Comparison of ENCODE assay signal across 15 mouse cellular contexts in genomic region chr10:19460164-19460563, GRCm38 (mm10).
A peak's percentile ranks its signal among the peaks of the same experiment; 100 is the strongest.
DNase-seq lines count a peak whose midpoint lies in the region; ATAC-seq lines count a peak whose summit lies in the region.
"Had no signal": no experiment of that assay in that cellular context is flagged by ENCODE, and none has a peak within 500 bp of the region (broad histone marks: within the 10 kb centered on the region; RNA-seq: fewer than 3 reads in every experiment).

No protein-coding gene starts in this region.

- peak; percentile 65 for DNase-seq in forebrain, embryonic 14.5 days (ENCODE audit: low spot score)
- peak; percentile 26 for DNase-seq in kidney, postnatal 14 days
- no peak for DNase-seq in kidney, postnatal 36 days
- peak; percentile 23 for DNase-seq in midbrain, embryonic 14.5 days
- DNase-seq in retina, postnatal 1 day, result no peak
- DNase-seq: adrenal gland, postnatal 25 days; cerebellum, postnatal 25 days; lung, postnatal 36 days; thymus, postnatal 36 days had no signal

- 55% methylated on average over 4 of the region's 4 CpGs for WGBS in forebrain, embryonic 14.5 days
- 84% methylated on average over 4 of the region's 4 CpGs for WGBS in forebrain, embryonic 12.5 days
- WGBS in forebrain, embryonic 16.5 days, result 38% methylated on average over 4 of the region's 4 CpGs
- WGBS in midbrain, embryonic 14.5 days, result 66% methylated on average over 4 of the region's 4 CpGs

- H3K4me2 ChIP-seq in forebrain, embryonic 14.5 days (ENCODE audit: low read length), result no peak overlapping the region
- no peak overlapping the region for H3K4me2 ChIP-seq in forebrain, embryonic 12.5 days
- H3K4me2 ChIP-seq in forebrain, embryonic 16.5 days (ENCODE audit: low read length), result no peak overlapping the region
- no peak overlapping the region for H3K4me2 ChIP-seq in midbrain, embryonic 14.5 days (ENCODE audit: low read length)
- H3K4me2 ChIP-seq: limb, embryonic 12.5 days had no signal

- no peak overlapping the region for H3K27ac ChIP-seq in forebrain, embryonic 14.5 days (ENCODE audit: low read depth, low read length)
- H3K27ac ChIP-seq in forebrain, embryonic 12.5 days, result no peak overlapping the region
- no peak overlapping the region for H3K27ac ChIP-seq in forebrain, embryonic 16.5 days (ENCODE audit: low read length)
- no peak overlapping the region for H3K27ac ChIP-seq in midbrain, embryonic 14.5 days (replicated peaks; ENCODE audit: low read depth, low read length)
- H3K27ac ChIP-seq: left cerebral cortex, adult 2 months; limb, embryonic 12.5 days; stomach, postnatal 0 days had no signal

- ATAC-seq in forebrain, embryonic 14.5 days, result peak; percentile 85
- no peak for ATAC-seq in forebrain, embryonic 12.5 days (ENCODE audit: low FRiP score)
- peak; percentile 76 for ATAC-seq in forebrain, embryonic 16.5 days
- ATAC-seq in midbrain, embryonic 14.5 days (ENCODE audit: low FRiP score, low TSS enrichment), result no peak
- ATAC-seq: activated CD4-positive, CD25-positive, alpha-beta regulatory T cell, adult 4 months had no signal

- no peak overlapping the region for H3K9ac ChIP-seq in forebrain, embryonic 14.5 days (ENCODE audit: low read length)
- H3K9ac ChIP-seq in forebrain, embryonic 12.5 days, result no peak overlapping the region
- H3K9ac ChIP-seq in forebrain, embryonic 16.5 days (replicated peaks; ENCODE audit: low read depth, low read length), result no peak overlapping the region
- H3K9ac ChIP-seq in midbrain, embryonic 14.5 days (replicated peaks; ENCODE audit: low read length), result no peak overlapping the region
- H3K9ac ChIP-seq: limb, embryonic 12.5 days had no signal

- no peaks in the 10 kb centered on the region for H3K27me3 ChIP-seq in forebrain, embryonic 14.5 days (replicated peaks; ENCODE audit: control insufficient read depth, insufficient read depth, low read length)
- H3K27me3 ChIP-seq in forebrain, embryonic 12.5 days, result no peaks in the 10 kb centered on the region; the same call in 1 of the 2 replicates
- 0 out of 2 replicates have a peak, but pooled peaks cover 2% of the 10 kb centered on the region for H3K27me3 ChIP-seq in forebrain, embryonic 16.5 days (replicated peaks; ENCODE audit: control insufficient read depth, insufficient read depth, low read length)
- H3K27me3 ChIP-seq in midbrain, embryonic 14.5 days (ENCODE audit: control insufficient read depth, insufficient read depth, low read length), result no peaks in the 10 kb centered on the region
- H3K27me3 ChIP-seq: limb, embryonic 12.5 days had no signal

- no peaks in the 10 kb centered on the region for H3K36me3 ChIP-seq in forebrain, embryonic 14.5 days (ENCODE audit: control insufficient read depth, insufficient read depth, low read length)
- no peaks in the 10 kb centered on the region for H3K36me3 ChIP-seq in forebrain, embryonic 12.5 days (replicated peaks)
- no peaks in the 10 kb centered on the region for H3K36me3 ChIP-seq in forebrain, embryonic 16.5 days (ENCODE audit: control insufficient read depth, insufficient read depth)
- no peaks in the 10 kb centered on the region for H3K36me3 ChIP-seq in midbrain, embryonic 14.5 days (ENCODE audit: control insufficient read depth, insufficient read depth, low read length)
- H3K36me3 ChIP-seq: limb, embryonic 12.5 days had no signal

- H3K9me3 ChIP-seq in forebrain, embryonic 14.5 days (replicated peaks; ENCODE audit: control insufficient read depth, low read length), result no peaks in the 10 kb centered on the region
- no peaks in the 10 kb centered on the region for H3K9me3 ChIP-seq in forebrain, embryonic 12.5 days
- H3K9me3 ChIP-seq in forebrain, embryonic 16.5 days (ENCODE audit: control insufficient read depth, low read length), result no peaks in the 10 kb centered on the region
- H3K9me3 ChIP-seq in midbrain, embryonic 14.5 days (ENCODE audit: control insufficient read depth, low read length), result no peaks in the 10 kb centered on the region
- H3K9me3 ChIP-seq: limb, embryonic 12.5 days had no signal

- H3K4me3 ChIP-seq in forebrain, embryonic 14.5 days (ENCODE audit: low read depth, low read length), result no peak overlapping the region
- H3K4me3 ChIP-seq in forebrain, embryonic 12.5 days (replicated peaks), result no peak overlapping the region
- H3K4me3 ChIP-seq in forebrain, embryonic 16.5 days (replicated peaks; ENCODE audit: low read length), result no peak overlapping the region
- no peak overlapping the region for H3K4me3 ChIP-seq in midbrain, embryonic 14.5 days (replicated peaks; ENCODE audit: low read depth, low read length)
- H3K4me3 ChIP-seq: left cerebral cortex, adult 2 months; limb, embryonic 12.5 days had no signal

- peaks cover 5% of the 10 kb centered on the region; the same call in 1 of the 2 replicates for H3K4me1 ChIP-seq in forebrain, embryonic 14.5 days (ENCODE audit: control insufficient read depth, insufficient read depth, low read length)
- peaks cover 11% of the 10 kb centered on the region for H3K4me1 ChIP-seq in forebrain, embryonic 12.5 days
- peaks cover 12% of the 10 kb centered on the region for H3K4me1 ChIP-seq in forebrain, embryonic 16.5 days (replicated peaks; ENCODE audit: control insufficient read depth, insufficient read depth, low read length)
- peaks cover 4% of the 10 kb centered on the region; the same call in 1 of the 2 replicates for H3K4me1 ChIP-seq in midbrain, embryonic 14.5 days (ENCODE audit: control insufficient read depth, insufficient read depth, low read length)

Comparison
In these comparisons a context has a peak if more than half of its experiments do, and no peak if none do; other contexts are left out.
1. ATAC-seq: peak in forebrain, embryonic 14.5 days (single experiment) and forebrain, embryonic 16.5 days (single experiment); none in forebrain, embryonic 12.5 days (single experiment) and midbrain, embryonic 14.5 days (single experiment).
2. DNase-seq: peak in forebrain, embryonic 14.5 days (single experiment), kidney, postnatal 14 days (single experiment) and midbrain, embryonic 14.5 days (single experiment); none in kidney, postnatal 36 days (0 of 2) and retina, postnatal 1 day (single experiment).